Mouse (Mus musculus) heart, embryonic 16.5 days (tissue): Measurements from ENCODE around the gene Ptgir. TPM values are rescaled to one million over a fixed set of nuclear protein-coding genes. Genes with fewer than 3 reads are reported as not detected.

Experiments used
- polyA plus RNA-seq: library from polyadenylated mRNA; unstranded; fragments of >200 nt; fragmentation: Nextera tagmentation; extraction: Ambion mirVana; gene quantifications from 2 replicates; pipeline ENCODE4 v1.2.1, GENCODE M21; 2015

Gene Ptgir
- polyA plus RNA-seq, 1 experiment from 2014 or later = 1.4 TPM

Other genes with a start within 250 kb of the Ptgir start
- 0.86 and 1.0 TPM in 2 replicates for gene Ceacam15, start 230.8 kb upstream of the Ptgir start, polyA plus RNA-seq
- gene Ceacam9, start 184.6 kb upstream of the Ptgir start, polyA plus RNA-seq = 0.33 TPM in 1 of 2 replicates, not detected in the other
- gene Ap2s1, start 168.1 kb upstream of the Ptgir start, polyA plus RNA-seq = 218 and 242 TPM in 2 replicates
- 45.4 and 47.6 TPM in 2 replicates for gene Slc1a5, start 125.2 kb upstream of the Ptgir start, polyA plus RNA-seq
- 88.8 and 92.5 TPM in 2 replicates for gene Strn4, start 90.6 kb upstream of the Ptgir start, polyA plus RNA-seq
- gene Fkrp, start 89.8 kb upstream of the Ptgir start, polyA plus RNA-seq = 33.0 and 33.9 TPM in 2 replicates
- gene Prkd2, start 63.6 kb upstream of the Ptgir start, polyA plus RNA-seq = 13.0 and 15.4 TPM in 2 replicates
- 2.8 and 3.1 TPM in 2 replicates for gene Dact3, start 31.2 kb upstream of the Ptgir start, polyA plus RNA-seq
- gene Gng8, start 14.7 kb upstream of the Ptgir start, polyA plus RNA-seq = 2.9 and 3.7 TPM in 2 replicates
- gene Calm3, start 17.6 kb downstream of the Ptgir start, polyA plus RNA-seq = 112 and 128 TPM in 2 replicates
- 5.6 and 6.0 TPM in 2 replicates for gene Pnmal2, start 38.2 kb downstream of the Ptgir start, polyA plus RNA-seq
- 0.09 TPM in 2 replicates for gene Pnmal1, start 53.2 kb downstream of the Ptgir start, polyA plus RNA-seq
- gene Gm42372, start 76.6 kb downstream of the Ptgir start, polyA plus RNA-seq = 0.07 and 0.09 TPM in 2 replicates
- 45.1 and 47.4 TPM in 2 replicates for gene Ccdc8, start 86.2 kb downstream of the Ptgir start, polyA plus RNA-seq
- gene Ppp5c, start 121.4 kb downstream of the Ptgir start, polyA plus RNA-seq = 105 and 108 TPM in 2 replicates
- gene Hif3a, start 155.9 kb downstream of the Ptgir start, polyA plus RNA-seq = 36.3 and 43.4 TPM in 2 replicates
- 0.17 and 0.22 TPM in 2 replicates for gene Psg16, start 167.6 kb downstream of the Ptgir start, polyA plus RNA-seq
- gene Ceacam3, start 243.8 kb downstream of the Ptgir start, polyA plus RNA-seq = not detected in 2 replicates